Mouse (Mus musculus): Measurements from ENCODE around the gene Tmem254a.
"Not testable (repeated sequence)": the region's sequence is repeated elsewhere in the genome, so short reads cannot be mapped to it uniquely, and the experiment has no call there.

Tmem254a gene

DNA sequence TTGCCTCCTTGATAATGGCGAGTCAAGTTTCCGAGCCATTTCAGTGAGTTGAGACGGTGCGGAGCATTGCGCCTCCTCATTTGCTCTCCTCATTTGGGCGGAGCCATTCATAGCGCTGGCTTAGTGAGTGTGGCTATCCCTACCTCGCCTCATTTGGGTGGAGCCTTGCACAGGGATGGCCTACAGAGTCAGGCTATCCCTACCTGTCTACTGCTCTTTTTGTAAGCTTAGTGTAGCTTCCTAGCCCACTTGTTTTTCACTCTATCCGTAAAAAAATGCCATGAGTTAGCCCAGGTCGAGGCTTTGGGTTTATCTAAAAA, at the start of gene Tmem254a:
Gene Tmem254a, minus strand, starts transcription at position 111 of the 320 bp plus-strand sequence.
- DNase-seq (ENCODE audit: low read depth, low spot score), result not testable (repeated sequence)

DNA sequence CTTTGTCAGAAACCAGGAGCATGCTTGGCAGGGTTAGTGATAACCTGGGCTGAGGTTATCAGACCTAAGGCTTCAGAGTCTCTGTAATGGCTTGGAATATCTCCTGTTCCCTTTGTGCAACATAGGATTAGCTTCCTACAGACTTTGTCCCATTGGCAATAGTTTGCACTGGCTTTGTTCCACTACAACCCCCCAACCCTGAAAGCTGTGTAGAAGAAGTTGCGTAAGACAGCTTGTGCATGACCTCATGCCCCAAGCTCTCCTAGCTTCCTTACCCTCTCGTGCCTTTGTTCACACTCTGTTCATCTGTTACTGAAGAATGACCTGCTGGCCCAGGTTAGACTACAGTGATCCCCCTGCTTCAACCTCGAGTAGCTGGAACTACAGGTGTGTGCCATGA, 30.4 kb upstream of the Tmem254a start:
- not testable (repeated sequence) for DNase-seq (ENCODE audit: low read depth, low spot score)

DNA sequence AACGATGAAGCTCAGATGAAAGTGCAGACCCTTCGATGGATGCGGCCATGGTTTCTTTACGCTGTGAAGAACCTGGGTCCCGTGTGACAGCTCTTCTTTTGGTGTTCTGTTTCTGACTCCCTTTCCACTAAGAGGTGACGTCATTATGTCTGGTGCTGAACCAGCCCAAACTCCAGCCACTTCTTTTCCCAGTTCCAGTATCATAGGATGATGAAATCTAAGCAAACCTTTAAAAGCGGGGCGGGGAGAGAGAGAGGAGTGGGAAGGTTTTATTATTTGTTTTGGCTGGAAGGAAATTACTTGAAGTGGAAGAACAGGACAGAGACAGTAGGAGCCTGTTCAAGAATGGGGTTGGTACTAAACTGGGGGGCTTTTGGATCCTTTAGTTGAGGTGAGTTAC, 10.5 kb upstream of the Tmem254a start, which contains the start of gene Cphx1:
Gene Cphx1, plus strand, starts transcription at position 301 of the 400 bp plus-strand sequence.
- DNase-seq (ENCODE audit: low read depth, low spot score), result not testable (repeated sequence)

DNA sequence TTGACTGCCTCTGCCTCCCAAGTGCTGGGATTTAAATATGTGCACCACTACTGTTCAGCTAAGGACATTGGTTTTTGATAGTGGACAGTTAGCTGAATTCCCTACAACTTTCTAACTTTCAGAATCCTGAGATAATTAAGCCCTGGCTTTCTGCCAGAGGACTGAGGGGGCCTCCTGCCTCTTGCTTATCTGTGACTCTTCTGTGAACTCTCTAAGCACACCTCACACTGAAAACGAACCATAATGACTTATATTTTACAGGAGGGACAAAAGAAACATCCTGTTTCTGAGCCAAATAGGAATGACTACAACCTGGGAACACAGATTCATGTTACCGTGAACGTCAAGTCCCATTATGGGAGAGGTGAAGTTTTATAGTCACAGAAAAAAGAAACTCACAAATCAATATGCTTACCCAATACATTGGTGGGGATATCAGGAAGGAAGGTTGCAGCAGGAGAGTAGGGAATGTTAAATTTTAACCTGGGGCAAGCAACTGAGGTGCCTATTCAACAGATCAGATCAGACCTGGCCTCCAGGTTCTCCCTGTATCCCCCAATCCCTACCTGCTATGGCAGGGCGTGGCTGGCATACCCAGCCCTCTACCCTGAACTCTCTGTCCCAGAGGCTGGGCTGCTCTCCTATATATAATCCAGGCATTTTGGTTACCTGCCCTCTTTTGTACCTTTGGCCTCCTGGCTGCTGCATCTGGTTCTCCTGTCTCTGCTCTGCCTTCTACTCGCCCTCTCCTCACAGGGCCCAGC, 9.6 kb upstream of the Tmem254a start:
- not testable (repeated sequence) for DNase-seq (ENCODE audit: low read depth, low spot score)

DNA sequence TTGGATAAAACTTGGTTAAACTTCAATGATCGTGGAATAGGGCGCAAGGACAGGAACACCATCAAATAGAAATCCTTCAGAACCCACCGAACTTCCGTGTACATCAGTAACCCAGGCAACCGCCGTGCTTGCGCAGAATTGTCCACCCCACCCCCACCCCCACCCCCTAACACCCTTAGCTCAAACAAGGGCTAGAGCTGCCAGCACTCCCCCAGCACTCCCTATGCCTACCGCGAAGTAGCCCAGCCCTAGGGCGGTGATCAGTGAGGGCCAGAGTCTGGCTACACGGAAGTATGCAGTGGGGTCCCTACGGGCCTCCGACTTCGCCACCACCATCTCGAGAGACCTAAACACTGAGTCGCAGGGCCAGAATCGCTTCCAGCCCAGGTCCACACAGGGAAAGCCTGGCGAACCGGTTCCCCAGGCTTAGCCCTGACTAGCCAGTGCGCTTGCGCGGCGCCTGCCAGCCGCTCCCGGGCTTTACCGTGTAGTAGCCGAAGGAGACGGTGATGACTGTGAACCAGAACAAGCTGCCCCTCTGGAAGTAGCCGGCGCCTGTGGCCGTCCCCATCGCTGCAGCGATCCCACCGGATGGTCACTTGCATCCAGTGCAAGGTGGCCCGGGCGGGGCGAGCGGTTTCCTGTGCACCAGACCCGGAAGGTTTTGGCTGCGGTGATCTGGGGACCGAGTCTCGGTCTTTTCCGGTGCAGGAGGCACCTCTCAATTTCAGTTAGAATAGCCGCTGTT, 484 bp downstream of the Tmem254a start:
- DNase-seq (ENCODE audit: low read depth, low spot score), result not testable (repeated sequence)

DNA sequence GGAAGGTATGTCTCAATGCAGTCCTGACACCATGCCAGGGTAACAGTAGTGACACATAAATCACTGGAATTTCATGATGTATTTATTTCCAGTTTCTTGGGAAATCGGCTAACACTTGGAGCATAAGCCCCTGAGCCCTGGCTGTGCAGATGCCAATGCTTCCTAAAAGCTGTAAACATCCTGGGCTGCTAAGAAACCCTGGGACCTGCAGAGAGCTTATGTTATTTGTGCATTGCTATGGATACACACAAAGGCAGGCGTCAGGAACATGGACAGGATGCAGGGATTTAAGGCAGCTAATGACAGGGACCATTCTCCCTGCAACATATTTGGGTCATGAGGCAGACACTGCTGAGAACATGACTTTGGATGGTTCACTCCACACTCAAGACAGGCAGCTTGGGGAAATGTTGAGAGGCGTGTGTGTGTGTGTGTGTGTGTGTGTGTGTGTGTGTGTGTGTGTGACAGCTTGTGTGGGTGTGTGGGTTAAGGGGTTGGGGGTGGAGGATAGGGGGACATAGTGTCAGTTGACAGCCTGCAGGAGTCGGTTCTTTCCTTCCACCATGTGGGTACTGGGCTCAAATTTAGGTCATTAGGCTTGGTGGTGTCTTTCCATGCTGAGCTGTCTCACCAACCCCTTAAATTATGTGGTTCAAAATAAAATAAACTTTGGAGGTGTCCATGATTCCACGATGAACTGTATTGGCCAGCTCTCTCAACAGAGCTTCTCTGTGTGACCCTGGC, 8.9 kb downstream of the Tmem254a start:
- not testable (repeated sequence) for DNase-seq (ENCODE audit: low read depth, low spot score)

DNA sequence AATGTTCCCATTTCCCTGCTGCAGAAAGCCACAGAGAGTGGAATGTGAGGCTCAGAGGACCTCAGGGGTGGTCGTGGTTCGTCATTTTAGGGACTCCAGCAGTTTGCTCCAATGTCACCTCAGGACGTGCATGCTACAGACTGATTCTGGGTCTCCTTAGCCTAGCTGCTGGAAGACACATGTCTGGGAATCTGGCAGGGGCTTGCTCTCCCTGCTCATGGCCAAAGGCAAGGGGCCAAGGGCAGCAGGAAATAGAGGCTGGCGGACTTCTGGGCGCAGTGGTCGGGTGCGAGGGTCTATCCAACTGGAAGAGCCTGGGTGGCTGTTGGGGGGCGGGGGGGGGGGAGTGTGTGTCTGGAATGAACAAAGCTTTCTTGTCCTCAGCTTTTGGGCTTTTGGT, 18.5 kb downstream of the Tmem254a start:
- not testable (repeated sequence) for DNase-seq (ENCODE audit: low read depth, low spot score)

DNA sequence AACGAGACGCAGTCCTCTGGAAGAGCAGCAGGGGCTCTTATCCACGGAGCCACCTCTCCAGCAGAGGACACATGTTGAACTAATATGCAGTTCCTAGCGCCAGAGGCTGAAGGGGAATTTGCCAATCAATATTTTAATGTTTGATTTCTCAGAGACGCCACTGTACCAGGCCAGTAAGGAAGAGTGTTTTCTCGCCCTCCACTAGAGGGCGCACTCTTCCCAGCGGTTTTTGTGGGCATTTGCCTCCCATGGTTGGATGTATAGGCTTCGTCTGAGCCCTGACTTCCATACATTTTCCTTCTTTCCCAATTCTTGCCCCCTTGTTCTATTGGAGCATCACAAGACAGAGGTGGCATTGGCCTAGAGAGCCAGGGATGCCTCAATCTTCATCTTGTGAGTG, 20.2 kb downstream of the Tmem254a start:
- DNase-seq (ENCODE audit: low read depth, low spot score), result not testable (repeated sequence)

DNA sequence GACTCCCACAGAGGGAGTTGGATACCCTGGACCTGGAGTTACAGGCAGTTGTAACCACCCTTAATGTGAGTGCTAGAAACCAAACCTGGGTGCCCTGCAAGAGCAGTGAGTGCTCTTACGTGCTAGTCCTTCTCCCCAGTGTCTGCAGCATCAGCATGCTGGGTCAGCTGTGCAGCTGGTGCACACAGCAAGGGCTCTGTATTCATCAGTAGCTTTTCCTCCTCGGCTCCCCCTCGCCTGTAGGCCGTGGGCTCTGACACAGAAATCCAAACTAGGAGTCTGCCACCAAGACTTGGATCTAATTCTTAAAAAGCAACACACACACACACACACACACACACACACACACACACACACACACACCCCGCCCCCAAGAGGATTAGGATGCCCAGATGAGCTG, 22.2 kb downstream of the Tmem254a start:
- DNase-seq (ENCODE audit: low read depth, low spot score), result not testable (repeated sequence)

DNA sequence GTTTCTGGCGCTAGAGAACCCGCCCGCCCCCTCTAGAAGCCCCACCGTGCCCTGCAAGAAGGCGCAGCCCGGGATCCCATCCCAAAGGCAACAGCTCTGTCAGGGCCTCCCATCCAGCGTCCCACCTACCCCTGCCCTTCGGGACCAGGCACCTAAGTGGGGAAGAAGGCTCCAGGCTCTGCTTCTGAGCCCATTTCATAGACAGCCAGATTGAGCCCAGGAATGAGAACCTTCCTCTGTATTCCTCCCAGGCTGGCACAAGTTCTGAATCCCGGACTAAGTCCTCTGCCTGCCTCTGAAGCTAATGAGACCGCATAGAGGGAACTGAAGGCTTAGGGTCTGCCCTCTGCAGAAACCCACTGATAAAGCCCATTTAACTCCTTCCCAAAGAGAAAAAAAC, 24.5 kb downstream of the Tmem254a start, which contains the start of gene Plac9a:
Gene Plac9a, minus strand, starts transcription at position 101 of the 400 bp plus-strand sequence.
- DNase-seq (ENCODE audit: low read depth, low spot score), result not testable (repeated sequence)

DNA sequence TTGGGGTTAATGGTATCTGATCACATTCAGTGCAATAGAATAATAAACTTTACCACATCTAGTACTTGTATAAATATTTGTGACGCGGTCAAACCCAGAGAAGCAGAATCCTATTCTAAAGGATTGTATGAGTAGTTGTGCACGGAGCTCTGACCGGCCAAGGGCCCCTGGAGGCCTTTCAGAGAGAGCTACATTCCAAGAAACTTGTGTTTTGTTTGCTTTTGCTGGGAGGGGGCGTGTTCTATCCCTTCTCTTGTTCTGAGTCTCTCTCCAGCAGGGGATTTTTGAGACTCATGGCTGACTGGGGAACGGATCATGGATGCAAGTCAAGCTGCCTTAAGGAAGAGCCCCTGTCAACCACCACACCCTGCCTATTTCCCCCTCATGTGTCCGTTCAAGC, 31.8 kb downstream of the Tmem254a start:
- not testable (repeated sequence) for DNase-seq (ENCODE audit: low read depth, low spot score)

DNA sequence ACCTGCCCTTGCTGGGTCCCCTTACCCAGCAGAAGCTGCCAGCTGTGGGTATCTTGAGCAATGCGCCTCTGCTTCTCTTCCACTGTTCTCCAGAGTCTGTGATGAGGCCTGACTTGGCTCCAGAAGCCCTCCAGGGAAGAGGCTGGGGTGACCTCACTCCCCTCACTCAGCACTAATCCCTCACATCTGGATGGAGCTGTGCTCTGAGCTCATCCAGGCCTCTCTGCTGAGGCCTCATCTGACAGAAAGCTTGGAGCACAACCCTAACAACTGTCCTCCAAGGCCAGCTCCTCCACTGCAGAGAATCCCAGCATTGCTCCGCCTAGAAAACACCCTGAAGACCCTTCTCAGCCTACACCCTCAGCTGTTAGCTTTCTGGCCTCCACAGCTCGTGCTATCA, 32.9 kb downstream of the Tmem254a start:
- not testable (repeated sequence) for DNase-seq (ENCODE audit: low read depth, low spot score)

DNA sequence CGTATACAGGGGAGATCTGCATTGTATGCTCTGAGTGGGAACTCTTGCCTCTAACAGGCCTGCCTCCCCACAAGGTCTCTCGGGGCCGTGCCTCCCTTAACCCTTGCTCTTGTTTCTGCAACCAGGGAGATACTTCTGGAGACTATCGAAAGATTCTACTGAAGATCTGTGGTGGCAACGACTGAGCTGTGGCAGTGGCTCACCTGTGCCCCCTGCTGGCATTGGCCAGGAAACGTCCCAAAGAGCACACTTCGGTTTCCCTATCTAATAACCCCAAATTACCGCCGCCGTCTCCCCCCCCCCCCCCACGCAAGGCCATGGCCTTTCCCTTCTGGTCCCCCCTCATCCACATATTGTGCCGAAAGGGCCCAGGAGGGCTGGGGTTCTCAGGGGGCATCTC, 41.6 kb downstream of the Tmem254a start:
- not testable (repeated sequence) for DNase-seq (ENCODE audit: low read depth, low spot score)

DNA sequence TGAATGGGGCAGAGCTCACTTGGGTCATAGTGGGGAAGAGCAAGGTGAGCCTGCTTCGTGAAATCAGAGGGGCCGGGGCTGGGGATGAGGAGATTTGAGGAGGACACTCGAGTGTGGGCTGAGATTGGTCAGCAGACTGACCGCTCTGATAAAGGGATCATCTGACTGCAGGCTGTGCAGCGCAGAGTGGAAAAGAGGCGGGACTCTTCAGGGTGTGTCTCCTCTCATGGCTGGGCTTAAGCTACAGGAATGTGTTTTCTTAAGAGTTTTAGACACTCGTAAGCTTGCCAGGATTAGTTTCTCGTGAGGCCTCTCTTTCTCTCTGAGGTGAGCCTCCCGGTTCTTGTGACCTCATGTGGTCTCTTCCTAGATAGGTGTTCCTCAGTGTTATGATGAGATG, 45.7 kb downstream of the Tmem254a start:
- DNase-seq (ENCODE audit: low read depth, low spot score), result not testable (repeated sequence)

DNA sequence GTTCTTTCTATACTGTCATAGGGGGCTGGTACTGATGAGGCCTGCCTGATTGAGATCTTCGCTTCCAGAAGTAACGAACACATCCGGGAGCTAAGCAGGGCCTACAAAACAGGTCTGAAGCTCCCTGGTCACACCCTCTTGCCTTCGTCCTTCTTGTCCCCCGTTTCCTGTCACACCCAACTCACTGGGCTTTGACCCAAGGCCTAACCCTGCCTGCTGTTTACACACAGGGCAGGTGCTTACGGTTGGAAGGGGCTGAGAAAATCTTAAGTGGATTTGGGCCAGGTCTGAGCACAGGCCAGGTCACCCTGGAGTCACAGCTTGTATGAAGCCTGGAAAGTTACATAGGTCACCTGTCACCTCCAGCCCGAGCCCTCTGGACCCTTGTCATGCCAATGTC, 50.8 kb downstream of the Tmem254a start:
- DNase-seq (ENCODE audit: low read depth, low spot score), result not testable (repeated sequence)
